ENCODE assay signal across 9 mouse cellular contexts in genomic region chr4:131431188-131431587, GRCm38 (mm10).
DNase-seq lines count a peak whose midpoint lies in the region; ATAC-seq and TF ChIP-seq lines count a peak whose summit lies in the region.
"Had no signal": no experiment of that assay in that cellular context is flagged by ENCODE, and none has a peak within 500 bp of the region (broad histone marks: within the 10 kb centered on the region; RNA-seq: fewer than 3 reads in every experiment).

No protein-coding gene starts in this region.

- DNase-seq in 3T3-L1 (ENCODE audit: low read depth, low spot score), result peak; percentile 39
- DNase-seq in cerebellum, adult 11-12 months, result peak; percentile 45
- peak; percentile 80 for DNase-seq in kidney, postnatal 0 days (ENCODE audit: low spot score)
- DNase-seq in liver, embryonic 11.5 days (ENCODE audit: low spot score), result peak; percentile 58
- peak; percentile 59 for DNase-seq in retina, postnatal 7 days (ENCODE audit: low read depth, low spot score)

- no peaks in the 10 kb centered on the region for H3K9me3 ChIP-seq in E14TG2a.4 (ENCODE audit: low read length)
- no peaks in the 10 kb centered on the region for H3K9me3 ChIP-seq in forebrain, embryonic 15.5 days
- H3K9me3 ChIP-seq in kidney, postnatal 0 days (replicated peaks; ENCODE audit: low read length), result no peaks in the 10 kb centered on the region
- no peaks in the 10 kb centered on the region for H3K9me3 ChIP-seq in liver, embryonic 11.5 days (ENCODE audit: control insufficient read depth, low read length)
- H3K9me3 ChIP-seq: heart, embryonic 13.5 days had no signal

- H3K4me1 ChIP-seq in E14TG2a.4 (replicated peaks; ENCODE audit: low read depth, low read length), result peaks cover 1% of the 10 kb centered on the region
- peaks cover 16% of the 10 kb centered on the region for H3K4me1 ChIP-seq in forebrain, embryonic 15.5 days
- H3K4me1 ChIP-seq in kidney, postnatal 0 days (replicated peaks; ENCODE audit: insufficient read depth, low read length), result no peaks in the 10 kb centered on the region
- no peaks in the 10 kb centered on the region for H3K4me1 ChIP-seq in liver, embryonic 11.5 days (replicated peaks; ENCODE audit: control insufficient read depth, insufficient read depth, low read length)
- H3K4me1 ChIP-seq: heart, embryonic 13.5 days had no signal

- H3K36me3 ChIP-seq in E14TG2a.4 (ENCODE audit: insufficient read depth, low read length), result no peaks in the 10 kb centered on the region
- H3K36me3 ChIP-seq in forebrain, embryonic 15.5 days, result no peaks in the 10 kb centered on the region
- H3K36me3 ChIP-seq in kidney, postnatal 0 days (ENCODE audit: insufficient read depth, low read length), result no peaks in the 10 kb centered on the region
- H3K36me3 ChIP-seq in liver, embryonic 11.5 days (ENCODE audit: control insufficient read depth, insufficient read depth, low read length), result no peaks in the 10 kb centered on the region
- H3K36me3 ChIP-seq: heart, embryonic 13.5 days had no signal

- 4% methylated on average over 5 of the region's 5 CpGs for WGBS in forebrain, embryonic 15.5 days
- 7% methylated on average over 5 of the region's 5 CpGs for WGBS in kidney, postnatal 0 days
- WGBS in liver, embryonic 11.5 days, result 8% methylated on average over 5 of the region's 5 CpGs

- ATAC-seq in forebrain, embryonic 15.5 days (replicated peaks), result peak; percentile 31
- ATAC-seq in kidney, postnatal 0 days (replicated peaks; ENCODE audit: low FRiP score, low read depth), result no peak; the same call in 1 of the 2 replicates
- ATAC-seq in liver, embryonic 11.5 days (replicated peaks; ENCODE audit: low FRiP score), result no peak
- no peak for ATAC-seq in activated CD4-positive, CD25-positive, alpha-beta regulatory T cell, adult 4 months

- peaks cover 14% of the 10 kb centered on the region; the same call in 1 of the 2 replicates for H3K27me3 ChIP-seq in E14TG2a.4 (ENCODE audit: insufficient read depth, low read length)
- no peaks in the 10 kb centered on the region for H3K27me3 ChIP-seq in forebrain, embryonic 15.5 days
- no peaks in the 10 kb centered on the region for H3K27me3 ChIP-seq in kidney, postnatal 0 days (ENCODE audit: insufficient read depth, low read length)
- H3K27me3 ChIP-seq in liver, embryonic 11.5 days (replicated peaks; ENCODE audit: control insufficient read depth, insufficient read depth, low read length), result no peaks in the 10 kb centered on the region

- no peak overlapping the region for H3K9ac ChIP-seq in forebrain, embryonic 15.5 days (replicated peaks)
- H3K9ac ChIP-seq in kidney, postnatal 0 days (ENCODE audit: low read depth, low read length), result no peak overlapping the region
- no peak overlapping the region for H3K9ac ChIP-seq in liver, embryonic 11.5 days (ENCODE audit: low read depth, low read length)
- H3K9ac ChIP-seq: heart, embryonic 13.5 days had no signal

- peak; percentile 95 for TF ChIP-seq CTCF in E14TG2a.4 (conservative IDR thresholded peaks at IDR 0.05; ENCODE audit: low read length)
- TF ChIP-seq CTCF in kidney, postnatal 0 days (IDR thresholded peaks at IDR 0.05; ENCODE audit: low read depth), result peak; percentile 96

- H3K4me2 ChIP-seq in forebrain, embryonic 15.5 days (replicated peaks), result no peak overlapping the region
- no peak overlapping the region for H3K4me2 ChIP-seq in kidney, postnatal 0 days (ENCODE audit: low read length)
- no peak overlapping the region for H3K4me2 ChIP-seq in liver, embryonic 11.5 days
- H3K4me2 ChIP-seq: heart, embryonic 13.5 days had no signal

- no peak overlapping the region for H3K27ac ChIP-seq in forebrain, embryonic 15.5 days (replicated peaks)
- no peak overlapping the region for H3K27ac ChIP-seq in kidney, postnatal 0 days
- H3K27ac ChIP-seq in liver, embryonic 11.5 days (ENCODE audit: low read depth, low read length), result no peak overlapping the region
- H3K27ac ChIP-seq: heart, embryonic 13.5 days had no signal

- no peak overlapping the region for H3K4me3 ChIP-seq in E14TG2a.4 (replicated peaks; ENCODE audit: low read length)
- H3K4me3 ChIP-seq in forebrain, embryonic 15.5 days, result no peak overlapping the region
- H3K4me3 ChIP-seq in kidney, postnatal 0 days (replicated peaks; ENCODE audit: low read depth, low read length), result no peak overlapping the region
- no peak overlapping the region for H3K4me3 ChIP-seq in liver, embryonic 11.5 days (ENCODE audit: low read depth, low read length)
- H3K4me3 ChIP-seq: heart, embryonic 13.5 days had no signal
